Mouse (Mus musculus): ENCODE data around the gene Nkx1-2.

The Nkx1-2 gene

DNA sequence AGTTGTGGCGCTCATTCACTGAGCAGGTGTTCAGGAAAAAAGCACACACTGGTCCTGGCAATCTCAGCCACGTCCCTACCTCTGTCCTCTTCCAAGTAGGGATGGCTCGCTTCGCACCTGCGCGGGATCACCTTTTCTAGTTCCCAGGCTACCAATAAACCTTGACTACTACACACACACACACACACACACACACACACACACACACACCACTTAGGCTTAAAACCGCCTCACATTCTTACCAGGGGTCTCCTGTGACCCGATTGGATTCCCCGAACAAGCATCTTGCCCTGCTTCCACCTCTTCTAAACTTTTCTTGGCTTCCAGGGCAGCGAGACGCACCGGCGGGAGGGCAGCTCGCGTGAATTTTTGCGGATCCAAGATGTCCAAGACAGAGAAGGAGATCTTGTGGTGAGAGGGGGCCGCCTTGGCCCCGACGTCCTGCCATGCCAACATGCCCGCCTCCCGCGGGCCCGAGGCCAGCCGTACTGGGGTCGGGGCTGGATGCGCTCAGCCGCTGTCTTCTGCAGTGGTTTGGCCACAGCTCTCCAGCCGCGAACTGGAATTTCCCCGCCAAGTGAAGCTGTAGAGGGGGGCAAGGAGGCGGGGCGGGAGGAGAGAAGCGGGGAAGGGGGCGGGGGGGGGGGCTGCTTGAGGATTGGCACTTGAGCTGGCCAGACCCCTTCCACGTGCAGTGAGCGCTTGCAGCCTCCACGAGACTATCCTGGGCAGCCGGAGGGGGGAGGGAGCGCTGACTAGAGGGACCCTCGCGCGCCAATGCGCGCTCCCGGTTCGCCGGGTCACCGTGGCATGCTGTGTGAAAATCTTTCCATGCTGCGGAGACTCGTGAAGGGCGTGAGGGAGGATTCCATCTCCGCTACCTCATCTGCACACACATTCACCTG lies at the start of gene Nkx1-2:
Gene Nkx1-2, minus strand, starts transcription at position 567 of the 905 bp plus-strand sequence.
- peak; percentile 62 for DNase-seq

- no peak for DNase-seq
Observed at GRCm38 (mm10) chr7:132646514-132646913, 47.1 kb upstream of the Nkx1-2 start.

- DNase-seq: no peak
Observed at GRCm38 (mm10) chr7:132644605-132645279, 45.3 kb upstream of the Nkx1-2 start.

DNA sequence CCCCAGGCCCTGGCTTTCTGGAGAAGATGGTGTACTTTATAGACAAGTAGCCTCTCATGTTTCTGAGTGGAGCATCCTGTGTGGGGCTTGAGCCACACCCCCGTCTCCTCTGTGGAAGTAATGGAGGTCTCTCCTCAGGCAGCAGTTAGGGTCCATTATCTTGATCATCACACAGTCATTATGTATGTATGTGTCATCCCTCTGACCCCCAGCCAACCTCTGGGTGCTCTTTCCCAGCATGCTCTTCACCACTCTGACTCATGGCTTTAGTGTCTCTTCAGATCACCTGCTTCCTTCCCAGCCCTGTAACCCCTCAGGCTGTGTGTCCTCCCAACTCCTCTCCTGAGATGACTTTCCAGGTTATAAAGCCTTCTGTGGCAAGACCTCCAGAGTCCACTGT lies 42.2 kb upstream of the Nkx1-2 start:
- DNase-seq: no peak

- peak; percentile 23 for DNase-seq
Observed at GRCm38 (mm10) chr7:132640946-132641345, 41.5 kb upstream of the Nkx1-2 start.

DNA sequence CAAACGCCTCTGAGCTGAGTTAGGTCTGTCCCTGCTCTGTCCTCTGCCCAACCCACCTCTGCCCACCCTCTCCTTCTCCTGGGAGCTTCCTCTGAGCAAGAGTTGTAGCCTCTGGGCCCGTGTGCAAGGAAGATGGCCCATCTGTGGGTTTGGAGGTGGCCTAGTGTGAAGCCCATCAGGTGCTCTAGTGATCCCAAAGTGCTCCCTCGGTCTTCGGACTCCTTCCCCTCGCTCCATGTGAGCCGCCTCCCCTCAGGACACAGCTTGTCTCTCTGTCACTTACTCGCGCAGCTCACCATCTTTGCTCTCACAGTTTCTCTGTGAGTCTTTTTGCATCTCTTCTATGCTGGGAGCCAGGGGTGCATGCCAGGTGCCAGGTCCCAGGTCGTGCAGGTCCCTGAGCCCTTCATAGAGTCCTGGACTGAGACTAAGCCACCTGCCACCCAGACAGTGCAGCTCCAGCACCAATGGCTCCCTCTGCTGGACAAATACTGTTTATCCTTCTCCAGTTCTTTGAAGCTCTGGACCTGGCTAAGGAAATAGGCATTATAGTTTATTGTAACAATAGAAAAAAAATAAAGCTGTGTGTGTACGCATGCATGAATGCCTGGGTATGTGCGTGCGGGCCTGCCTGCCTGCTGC lies 39.1 kb upstream of the Nkx1-2 start:
- peak; percentile 80 for DNase-seq

DNA sequence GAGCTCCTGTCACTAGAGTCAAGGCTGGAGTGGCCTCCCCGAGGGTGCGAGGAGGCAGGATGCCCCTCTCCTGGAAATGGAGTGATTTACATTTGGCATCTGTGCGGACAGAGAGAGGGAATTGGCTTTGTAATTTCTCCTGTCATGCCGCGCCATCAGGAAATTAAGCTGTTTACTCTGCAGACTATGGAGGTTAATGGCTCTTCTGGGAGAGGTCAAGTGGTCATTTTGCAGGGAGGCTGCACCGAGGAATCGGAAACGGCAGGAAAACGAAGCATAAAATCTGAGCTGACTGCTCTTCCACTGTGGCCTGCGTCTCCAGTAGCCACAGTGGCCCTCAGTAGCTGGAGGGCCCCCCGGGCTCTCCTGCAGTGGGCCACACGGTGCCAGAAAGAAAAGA lies 37.9 kb upstream of the Nkx1-2 start:
- DNase-seq: peak; percentile 40

- no peak for DNase-seq
Observed at GRCm38 (mm10) chr7:132631313-132631712, 31.9 kb upstream of the Nkx1-2 start.

- no peak for DNase-seq
Observed at GRCm38 (mm10) chr7:132627448-132627847, 28.0 kb upstream of the Nkx1-2 start.

GRCm38 (mm10) chr7:132626174-132626573 lies 26.7 kb upstream of the Nkx1-2 start:
- DNase-seq: no peak

GRCm38 (mm10) chr7:132624161-132624560 lies 24.7 kb upstream of the Nkx1-2 start:
- DNase-seq: no peak

DNA sequence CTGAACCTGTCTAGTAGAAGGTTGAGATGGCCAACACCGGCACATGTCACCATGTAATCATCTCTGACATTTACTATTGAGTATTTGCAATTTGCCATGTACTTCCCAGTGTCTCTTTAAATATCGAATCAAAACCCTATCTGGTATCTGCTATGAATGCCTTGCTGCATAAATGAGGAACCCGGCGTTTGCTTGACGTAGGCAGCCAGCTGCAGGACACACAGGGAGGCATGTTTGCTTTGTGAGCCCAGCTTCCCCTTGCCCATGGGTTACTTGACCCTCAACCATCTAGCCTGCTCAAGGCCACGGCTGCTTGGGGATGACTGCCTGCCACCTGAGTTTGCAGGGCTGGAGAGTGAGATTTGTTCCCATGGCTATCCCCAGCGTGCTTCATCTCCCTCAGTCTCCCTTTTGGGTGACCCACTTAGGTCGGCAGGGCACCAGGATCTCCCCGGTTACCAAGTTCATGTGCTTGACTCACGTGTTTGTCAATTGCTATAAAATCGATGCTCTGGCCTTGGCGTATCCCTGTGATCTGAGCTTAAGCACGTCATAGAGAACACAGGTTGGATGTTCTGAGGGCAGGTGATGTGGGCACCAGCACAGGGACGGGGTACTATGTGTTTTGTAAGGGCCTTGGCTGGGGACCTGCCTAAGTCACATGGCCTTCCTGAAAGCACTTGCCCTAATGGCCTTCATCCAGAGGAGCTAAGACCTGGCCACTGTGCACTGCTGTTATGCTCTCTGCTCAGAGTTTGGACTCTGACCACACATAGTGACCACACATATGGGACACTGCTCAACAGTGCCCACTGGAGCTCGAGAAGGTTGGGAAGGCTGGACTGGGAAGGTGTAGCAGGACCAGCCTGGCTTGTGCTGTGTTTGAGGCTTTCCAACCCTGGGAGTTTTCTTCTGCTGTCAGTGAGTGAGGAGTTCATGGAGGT lies 20.8 kb upstream of the Nkx1-2 start:
- no peak for DNase-seq

- no peak for DNase-seq
Observed at GRCm38 (mm10) chr7:132619549-132619948, 20.1 kb upstream of the Nkx1-2 start.

GRCm38 (mm10) chr7:132617021-132617564 lies 17.7 kb upstream of the Nkx1-2 start:
- DNase-seq: no peak

GRCm38 (mm10) chr7:132616391-132616790 lies 17.0 kb upstream of the Nkx1-2 start:
- DNase-seq: no peak

- DNase-seq: no peak
Observed at GRCm38 (mm10) chr7:132615346-132615745, 15.9 kb upstream of the Nkx1-2 start.

DNA sequence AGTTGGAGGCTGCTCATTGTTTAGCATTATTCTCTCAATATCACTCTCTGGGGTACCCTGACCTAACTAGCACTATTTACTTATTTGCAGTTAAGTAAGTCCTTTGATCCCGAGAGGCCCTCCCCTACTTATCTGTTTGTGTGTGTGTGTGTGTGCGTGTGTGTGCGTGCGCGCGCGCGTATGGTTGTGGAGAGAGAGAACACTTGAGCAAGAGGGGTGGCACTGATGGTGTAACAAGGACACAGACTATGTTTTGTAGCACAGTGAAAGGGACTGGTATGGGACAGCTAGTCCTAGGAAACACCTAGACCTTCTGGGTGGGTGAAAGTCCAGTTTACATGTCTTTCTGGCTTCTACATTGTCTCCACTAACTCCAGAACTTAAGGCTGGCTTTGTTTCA lies 12.1 kb upstream of the Nkx1-2 start:
- no peak for DNase-seq

GRCm38 (mm10) chr7:132610468-132611318 lies 11.3 kb upstream of the Nkx1-2 start, which contains the start of gene Lhpp:
TSS of gene Lhpp (plus strand) at chr7:132610638.
- DNase-seq: peak; percentile 93

GRCm38 (mm10) chr7:132608316-132609020 lies 9.0 kb upstream of the Nkx1-2 start:
- DNase-seq: no peak

- no peak for DNase-seq
Observed at GRCm38 (mm10) chr7:132605689-132606088, 6.3 kb upstream of the Nkx1-2 start.

Measured in embryo, embryonic 11 days (tissue).